Mouse (Mus musculus): ENCODE measurements around the gene Sphk1.
"Not testable (repeated sequence)": the region's sequence is repeated elsewhere in the genome, so short reads cannot be mapped to it uniquely, and the experiment has no call there.

Sphk1 gene

GRCm38 (mm10) chr11:116530187-116531147 lies at the start of gene Sphk1:
Sphk1 (plus strand) TSS chr11:116530925.
- no peak for DNase-seq (ENCODE audit: low spot score)

- DNase-seq (ENCODE audit: low spot score), result no peak
Measured at GRCm38 (mm10) chr11:116480975-116481374, 49.8 kb upstream of the Sphk1 start.

GRCm38 (mm10) chr11:116481776-116482175 lies 48.9 kb upstream of the Sphk1 start:
- DNase-seq (ENCODE audit: low spot score), result no peak

GRCm38 (mm10) chr11:116484261-116484660 lies 46.5 kb upstream of the Sphk1 start:
- no peak for DNase-seq (ENCODE audit: low spot score)

- DNase-seq (ENCODE audit: low spot score), result no peak
Measured at GRCm38 (mm10) chr11:116488207-116488606, 42.5 kb upstream of the Sphk1 start.

GRCm38 (mm10) chr11:116488693-116489375 lies 41.9 kb upstream of the Sphk1 start:
- DNase-seq (ENCODE audit: low spot score), result no peak

- DNase-seq (ENCODE audit: low spot score), result no peak
Measured at GRCm38 (mm10) chr11:116489771-116490231, 40.9 kb upstream of the Sphk1 start.

- peak; percentile 91 for DNase-seq (ENCODE audit: low spot score)
Measured at GRCm38 (mm10) chr11:116490232-116491107, 40.3 kb upstream of the Sphk1 start.

- no peak for DNase-seq (ENCODE audit: low spot score)
Measured at GRCm38 (mm10) chr11:116491338-116491737, 39.4 kb upstream of the Sphk1 start.

- not testable (repeated sequence) for DNase-seq (ENCODE audit: low spot score)
Measured at GRCm38 (mm10) chr11:116492507-116492906, 38.2 kb upstream of the Sphk1 start.

- no peak for DNase-seq (ENCODE audit: low spot score)
Measured at GRCm38 (mm10) chr11:116493191-116493590, 37.5 kb upstream of the Sphk1 start.

GRCm38 (mm10) chr11:116493795-116494252 lies 36.9 kb upstream of the Sphk1 start, which contains the start of gene Prpsap1:
Prpsap1 (minus strand) TSS chr11:116494202.
- peak; percentile 50 for DNase-seq (ENCODE audit: low spot score)

GRCm38 (mm10) chr11:116494474-116495174 lies 36.1 kb upstream of the Sphk1 start:
- peak; percentile 87 for DNase-seq (ENCODE audit: low spot score)

GRCm38 (mm10) chr11:116497313-116497712 lies 33.4 kb upstream of the Sphk1 start:
- no peak for DNase-seq (ENCODE audit: low spot score)

- DNase-seq (ENCODE audit: low spot score), result no peak
Measured at GRCm38 (mm10) chr11:116498596-116498995, 32.1 kb upstream of the Sphk1 start.

GRCm38 (mm10) chr11:116499018-116499417 lies 31.7 kb upstream of the Sphk1 start:
- DNase-seq (ENCODE audit: low spot score), result no peak

- no peak for DNase-seq (ENCODE audit: low spot score)
Measured at GRCm38 (mm10) chr11:116501005-116501746, 29.5 kb upstream of the Sphk1 start.

- DNase-seq (ENCODE audit: low spot score), result no peak
Measured at GRCm38 (mm10) chr11:116504516-116504915, 26.2 kb upstream of the Sphk1 start.

- DNase-seq (ENCODE audit: low spot score), result peak; percentile 26
Measured at GRCm38 (mm10) chr11:116505573-116505972, 25.2 kb upstream of the Sphk1 start.

GRCm38 (mm10) chr11:116506151-116506875 lies 24.4 kb upstream of the Sphk1 start:
- no peak for DNase-seq (ENCODE audit: low spot score)

Measured in urinary bladder, postnatal 14 days (tissue).